9 mouse cellular contexts compared by ENCODE assay signal in genomic region chr8:123891271-123891670, GRCm38 (mm10). TPM values are rescaled to one million over a fixed set of nuclear protein-coding genes. Genes with fewer than 3 reads are reported as not detected.
DNase-seq lines count a peak whose midpoint lies in the region; ATAC-seq and TF ChIP-seq lines count a peak whose summit lies in the region.
"Had no signal": no experiment of that assay in that cellular context is flagged by ENCODE, and none has a peak within 500 bp of the region (broad histone marks: within the 10 kb centered on the region; RNA-seq: fewer than 3 reads in every experiment).

No protein-coding gene starts in this region.

- TF ChIP-seq CTCF in layer of hippocampus, adult 2 months (conservative IDR thresholded peaks at IDR 0.05), result no peak

- peak overlapping the region; percentile 62 for H3K4me3 ChIP-seq in layer of hippocampus, adult 2 months
- peak overlapping the region; percentile 52 for H3K4me3 ChIP-seq in forebrain, embryonic 10.5 days
- peak overlapping the region; percentile 50 for H3K4me3 ChIP-seq in hindbrain, embryonic 10.5 days
- peak overlapping the region; percentile 26 for H3K4me3 ChIP-seq in limb, embryonic 14.5 days (replicated peaks; ENCODE audit: low read length)
- peak overlapping the region; percentile 48 for H3K4me3 ChIP-seq in neural tube, embryonic 15.5 days (replicated peaks)

- ATAC-seq in limb, embryonic 14.5 days (ENCODE audit: low FRiP score, low read depth), result no peak
- no peak for ATAC-seq in neural tube, embryonic 15.5 days (ENCODE audit: low FRiP score)
- ATAC-seq in activated CD4-positive, CD25-positive, alpha-beta regulatory T cell, adult 4 months, result no peak

- TF ChIP-seq POLR2A in limb, embryonic 14.5 days (IDR thresholded peaks at IDR 0.05; ENCODE audit: borderline replicate concordance, extremely low read depth, insufficient read depth, insufficient read length), result no peak

- H3K27me3 ChIP-seq in forebrain, embryonic 10.5 days (ENCODE audit: poor library complexity, severe bottlenecking), result peaks cover 79% of the 10 kb centered on the region
- H3K27me3 ChIP-seq in hindbrain, embryonic 10.5 days (ENCODE audit: insufficient read depth, poor library complexity, severe bottlenecking), result peaks cover 72% of the 10 kb centered on the region
- H3K27me3 ChIP-seq in limb, embryonic 14.5 days (ENCODE audit: control insufficient read depth, insufficient read depth, low read length), result peaks cover 40% of the 10 kb centered on the region
- H3K27me3 ChIP-seq in neural tube, embryonic 15.5 days (replicated peaks), result peaks cover 72% of the 10 kb centered on the region

- DNase-seq in layer of hippocampus, adult 2 months (ENCODE audit: low spot score in 2 of 2), result no peak
- no peak for DNase-seq in layer of hippocampus, adult 8-10 months (ENCODE audit: low spot score in 2 of 2)
- peak; percentile 39 for DNase-seq in c-Kit-positive CD71-negative TER-119-negative erythroid progenitor cells, embryonic 14.5 days (ENCODE audit: low read depth)
- DNase-seq in forebrain, embryonic 10.5 days (ENCODE audit: extremely low spot score, low spot score), result peak; percentile 57
- DNase-seq in hindbrain, embryonic 10.5 days (ENCODE audit: low spot score), result peak; percentile 71
- DNase-seq in limb, embryonic 14.5 days (ENCODE audit: low spot score), result peak; percentile 71

- no peak overlapping the region for H3K9ac ChIP-seq in limb, embryonic 14.5 days (ENCODE audit: low read depth, low read length, severe bottlenecking)
- peak overlapping the region; percentile 61 for H3K9ac ChIP-seq in neural tube, embryonic 15.5 days (replicated peaks)

- H3K36me3 ChIP-seq in forebrain, embryonic 10.5 days (replicated peaks), result no peaks in the 10 kb centered on the region
- H3K36me3 ChIP-seq in hindbrain, embryonic 10.5 days, result no peaks in the 10 kb centered on the region
- no peaks in the 10 kb centered on the region for H3K36me3 ChIP-seq in limb, embryonic 14.5 days (ENCODE audit: control insufficient read depth, insufficient read depth, low read length)
- no peaks in the 10 kb centered on the region for H3K36me3 ChIP-seq in neural tube, embryonic 15.5 days

- H3K27ac ChIP-seq in layer of hippocampus, adult 2 months, result peak overlapping the region; percentile 97
- H3K27ac ChIP-seq in forebrain, embryonic 10.5 days, result no peak overlapping the region
- H3K27ac ChIP-seq in hindbrain, embryonic 10.5 days, result no peak overlapping the region
- no peak overlapping the region for H3K27ac ChIP-seq in limb, embryonic 14.5 days (replicated peaks; ENCODE audit: low read depth, low read length)
- peak overlapping the region; percentile 85 for H3K27ac ChIP-seq in neural tube, embryonic 15.5 days (replicated peaks)

- H3K4me1 ChIP-seq in forebrain, embryonic 10.5 days, result peaks cover 22% of the 10 kb centered on the region
- peaks cover 20% of the 10 kb centered on the region for H3K4me1 ChIP-seq in hindbrain, embryonic 10.5 days (replicated peaks)
- H3K4me1 ChIP-seq in limb, embryonic 14.5 days (ENCODE audit: control insufficient read depth, insufficient read depth, low read length), result 0 out of 2 replicates have a peak, but pooled peaks cover 2% of the 10 kb centered on the region
- H3K4me1 ChIP-seq in neural tube, embryonic 15.5 days, result peaks cover 20% of the 10 kb centered on the region

- peak overlapping the region; percentile 41; the same call in 1 of the 2 replicates for H3K4me2 ChIP-seq in limb, embryonic 14.5 days (replicated peaks; ENCODE audit: low read depth, low read length, severe bottlenecking)
- peak overlapping the region; percentile 70 for H3K4me2 ChIP-seq in neural tube, embryonic 15.5 days

- WGBS in forebrain, embryonic 10.5 days, result under 1% methylated on average over 11 of the region's 11 CpGs
- 1% methylated on average over 11 of the region's 11 CpGs for WGBS in hindbrain, embryonic 10.5 days
- under 1% methylated on average over 11 of the region's 11 CpGs for WGBS in limb, embryonic 14.5 days
- under 1% methylated on average over 11 of the region's 11 CpGs for WGBS in neural tube, embryonic 15.5 days

- no peaks in the 10 kb centered on the region for H3K9me3 ChIP-seq in forebrain, embryonic 10.5 days
- H3K9me3 ChIP-seq in hindbrain, embryonic 10.5 days, result no peaks in the 10 kb centered on the region
- no peaks in the 10 kb centered on the region for H3K9me3 ChIP-seq in limb, embryonic 14.5 days (ENCODE audit: control insufficient read depth, low read length)
- H3K9me3 ChIP-seq in neural tube, embryonic 15.5 days (replicated peaks), result no peaks in the 10 kb centered on the region

RNA-seq across cellular contexts. Expression of gene Acta1, which starts 3.3 kb away (rescaled TPM):
- 1 to 10 TPM; 6.0 to 6.5 TPM for total RNA-seq in layer of hippocampus, adult 2 months (2021)
- total RNA-seq in layer of hippocampus, adult 8-10 months (2022), result 1 to 10 TPM; 5.7 to 9.3 (median 7.2) TPM
- 0.14 and 0.22 TPM in 2 replicates for polyA plus RNA-seq in forebrain, embryonic 10.5 days (2016; fragmentation: Nextera tagmentation; extraction: Ambion mirVana)
- polyA plus RNA-seq in hindbrain, embryonic 10.5 days (2016; fragmentation: Nextera tagmentation; extraction: Ambion mirVana), result 0.48 and 1.3 TPM in 2 replicates
- 829 and 847 TPM in 2 replicates for polyA plus RNA-seq in limb, embryonic 14.5 days (2012; rRNA removed)
- polyA plus RNA-seq in limb, embryonic 14.5 days (2014; fragmentation: Nextera tagmentation; extraction: Ambion mirVana), result 625 and 1,005 TPM in 2 replicates
- 92.7 and 174 TPM in 2 replicates for polyA plus RNA-seq in neural tube, embryonic 15.5 days (2015; fragmentation: Nextera tagmentation; extraction: Ambion mirVana)
- polyA plus RNA-seq in activated CD4-positive, CD25-positive, alpha-beta regulatory T cell, adult 4 months (2017; shearing (Covaris generic)), result under 1 TPM in 1 of 2 experiments, not detected in 1; 0.48 TPM
- total RNA-seq: CH12.LX had no signal

RNA-seq across cellular contexts. Expression of gene Ccsap, which starts 31.3 kb away (rescaled TPM):
- 10 to 100 TPM; 62.3 to 62.7 TPM for total RNA-seq in layer of hippocampus, adult 2 months (2021)
- total RNA-seq in layer of hippocampus, adult 8-10 months (2022), result 10 to 100 TPM; 52.3 to 55.6 (median 53.4) TPM
- 7.3 and 8.2 TPM in 2 replicates for polyA plus RNA-seq in forebrain, embryonic 10.5 days (2016; fragmentation: Nextera tagmentation; extraction: Ambion mirVana)
- polyA plus RNA-seq in hindbrain, embryonic 10.5 days (2016; fragmentation: Nextera tagmentation; extraction: Ambion mirVana), result 7.3 and 8.4 TPM in 2 replicates
- polyA plus RNA-seq in limb, embryonic 14.5 days (2012; rRNA removed), result 4.6 and 4.9 TPM in 2 replicates
- polyA plus RNA-seq in limb, embryonic 14.5 days (2014; fragmentation: Nextera tagmentation; extraction: Ambion mirVana), result 3.7 and 4.2 TPM in 2 replicates
- polyA plus RNA-seq in neural tube, embryonic 15.5 days (2015; fragmentation: Nextera tagmentation; extraction: Ambion mirVana), result 4.2 and 4.8 TPM in 2 replicates
- polyA plus RNA-seq in activated CD4-positive, CD25-positive, alpha-beta regulatory T cell, adult 4 months (2017; shearing (Covaris generic)), result 1 to 10 TPM; 3.2 to 3.3 TPM

RNA-seq across cellular contexts. Expression of gene Nup133, which starts 57.8 kb away (rescaled TPM):
- total RNA-seq in layer of hippocampus, adult 2 months (2021), result 10 to 100 TPM; 21.0 to 25.7 TPM
- total RNA-seq in layer of hippocampus, adult 8-10 months (2022), result 10 to 100 TPM; 23.0 to 24.4 (median 24.1) TPM
- polyA plus RNA-seq in forebrain, embryonic 10.5 days (2016; fragmentation: Nextera tagmentation; extraction: Ambion mirVana), result 60.5 and 62.8 TPM in 2 replicates
- 44.7 and 52.4 TPM in 2 replicates for polyA plus RNA-seq in hindbrain, embryonic 10.5 days (2016; fragmentation: Nextera tagmentation; extraction: Ambion mirVana)
- 27.0 and 27.1 TPM in 2 replicates for polyA plus RNA-seq in limb, embryonic 14.5 days (2012; rRNA removed)
- 32.2 TPM in 2 replicates for polyA plus RNA-seq in limb, embryonic 14.5 days (2014; fragmentation: Nextera tagmentation; extraction: Ambion mirVana)
- 16.8 and 24.1 TPM in 2 replicates for polyA plus RNA-seq in neural tube, embryonic 15.5 days (2015; fragmentation: Nextera tagmentation; extraction: Ambion mirVana)
- 10 to 100 TPM in 1 of 2 experiments, 1 to 10 TPM in 1; 6.4 to 10.2 TPM for polyA plus RNA-seq in activated CD4-positive, CD25-positive, alpha-beta regulatory T cell, adult 4 months (2017; shearing (Covaris generic))

Comparison
In these comparisons a context has a peak if more than half of its experiments do, and no peak if none do; other contexts are left out.
1. DNase-seq: peak in c-Kit-positive CD71-negative TER-119-negative erythroid progenitor cells, embryonic 14.5 days (single experiment), forebrain, embryonic 10.5 days (single experiment), hindbrain, embryonic 10.5 days (single experiment) and limb, embryonic 14.5 days (single experiment); none in layer of hippocampus, adult 2 months (0 of 2) and layer of hippocampus, adult 8-10 months (0 of 2).
2. H3K27ac ChIP-seq: peak in layer of hippocampus, adult 2 months (single experiment) and neural tube, embryonic 15.5 days (single experiment); none in forebrain, embryonic 10.5 days (single experiment), hindbrain, embryonic 10.5 days (single experiment) and limb, embryonic 14.5 days (single experiment).
3. RNA of gene Acta1, which starts 3.3 kb away (polyA plus RNA-seq): 625 to 1,005 TPM in limb, embryonic 14.5 days and 92.7 to 174 TPM in neural tube, embryonic 15.5 days; 0.48 to 1.3 TPM in hindbrain, embryonic 10.5 days, 0.48 TPM in activated CD4-positive, CD25-positive, alpha-beta regulatory T cell, adult 4 months and 0.14 to 0.22 TPM in forebrain, embryonic 10.5 days; every median in the first group is over 10 times any median in the second.
4. Peak in every context shown above with its lines, with median percentiles within 50 percentile points of each other: H3K4me3 ChIP-seq.